Mouse (Mus musculus): ENCODE data around the gene Ano3. TPM values are rescaled to one million over a fixed set of nuclear protein-coding genes. Genes with fewer than 3 reads are reported as not detected.

Gene Ano3
- total and polyA plus RNA-seq, 3 experiments, result not detected

DNA sequence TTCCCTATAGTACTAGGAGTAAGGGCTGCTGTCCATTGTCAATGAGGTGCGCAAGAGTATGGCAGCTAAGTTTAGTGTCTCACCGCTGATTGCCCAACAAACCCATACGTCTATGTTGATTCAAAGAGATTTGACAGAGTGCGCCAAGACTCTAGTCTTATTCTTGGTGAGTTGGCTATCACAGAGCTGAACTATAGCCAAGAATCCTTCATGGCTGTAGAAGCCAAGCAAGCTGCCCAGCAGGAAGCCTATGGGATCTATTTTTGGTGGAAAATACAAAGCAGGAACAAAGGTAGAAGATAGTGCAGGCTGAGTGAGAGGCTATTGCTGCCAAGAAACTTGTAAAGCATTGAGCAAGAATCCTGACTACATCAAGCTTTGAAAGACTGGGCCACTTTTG lies 87.3 kb downstream of the Ano3 start:
- Histone ChIP-seq H3K4me1 (ENCODE audit: control insufficient read depth in 1 of 2, insufficient read depth in 2 of 2) (no peaks in the 10 kb centered on the region), H3K9ac (ENCODE audit: insufficient read depth, low read depth) (no peak overlapping the region), H3K27ac (ENCODE audit: insufficient read depth, low read depth) (no peak overlapping the region), H3K36me3 (replicated peaks in 1 of 2; ENCODE audit: control insufficient read depth in 1 of 2, insufficient read depth in 1 of 2, low read length in 1 of 2) (no peaks in the 10 kb centered on the region), H3K4me2 (ENCODE audit: insufficient read depth, low read depth, poor library complexity, severe bottlenecking) (no peak overlapping the region), H3K4me3 (replicated peaks in 1 of 3; ENCODE audit: low read depth in 2 of 3, low read length in 2 of 3, poor library complexity in 1 of 3) (no peak overlapping the region), H3K9me3 (replicated peaks; ENCODE audit: low read length) (peaks cover 31% of the 10 kb centered on the region), H3K79me2 (replicated peaks; ENCODE audit: control insufficient read depth, extremely low read depth, insufficient read depth, poor library complexity, severe bottlenecking) (no peaks in the 10 kb centered on the region), H3K27me3 (replicated peaks) (no peaks in the 10 kb centered on the region)
- TF ChIP-seq JUN (IDR thresholded peaks at IDR 0.05; ENCODE audit: insufficient read depth, low read depth, low read length) (no peak), POLR2A (IDR thresholded peaks at IDR 0.05; ENCODE audit: low read depth, low read length) (no peak), RCOR1 (conservative IDR thresholded peaks at IDR 0.05; ENCODE audit: low read depth, low read length) (no peak), NELFE (IDR thresholded peaks at IDR 0.05; ENCODE audit: low read depth, low read length) (no peak), PAX5 (IDR thresholded peaks at IDR 0.05; ENCODE audit: low read length) (no peak)
- dilution Hi-C loops (cut with MboI; ENCODE audit: extremely low pct_ligation_motif_present, extremely low pct_unique_long_range_greater_than_20kb, low sequenced_read_pairs), result no loop called here
- in situ Hi-C loops (cut with MboI; ENCODE audit: low pct_ligation_motif_present, low pct_unique_long_range_greater_than_20kb, low sequenced_read_pairs), result no loop called here
- DNase-seq (ENCODE audit: extremely low read depth), result no peak

DNA sequence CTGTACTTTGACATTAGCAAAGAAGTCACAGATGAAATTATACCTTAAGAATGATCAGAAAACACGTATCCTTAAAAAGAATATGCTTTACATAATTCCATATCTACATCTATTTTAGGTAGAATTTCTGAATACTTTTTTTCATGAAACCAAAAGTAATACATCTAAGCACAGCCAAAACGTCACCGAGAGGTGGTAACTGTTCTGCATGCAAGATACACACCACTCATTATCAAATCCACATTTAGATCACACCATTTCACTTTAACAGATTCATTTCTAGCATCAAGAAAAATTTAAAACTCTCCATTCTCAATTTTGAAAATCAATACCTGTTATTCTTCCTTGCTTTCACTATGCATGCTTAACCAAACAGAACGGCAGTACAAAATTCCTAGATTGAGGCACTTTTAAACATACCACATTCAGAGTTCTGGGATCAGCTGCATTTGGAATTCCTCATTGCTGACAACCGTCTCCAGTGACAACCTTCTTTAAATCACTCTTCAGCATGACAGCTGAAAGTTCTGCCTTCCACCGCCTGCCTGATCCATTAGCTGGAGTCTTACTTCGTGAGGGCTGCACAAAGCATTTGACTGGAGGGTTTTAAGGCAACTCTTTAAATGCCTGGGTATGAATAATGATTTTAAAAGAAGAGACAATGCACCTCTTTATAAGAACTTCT lies 111.0 kb downstream of the Ano3 start:
- H3K4me2 ChIP-seq (ENCODE audit: insufficient read depth, low read depth, poor library complexity, severe bottlenecking), result no peak overlapping the region
- H3K9ac ChIP-seq (ENCODE audit: insufficient read depth, low read depth), result no peak overlapping the region
- TF ChIP-seq MAX (IDR thresholded peaks at IDR 0.05; ENCODE audit: low read length) (no peak), ZNF384 (IDR thresholded peaks at IDR 0.05; ENCODE audit: low read depth, low read length) (no peak), USF2 (conservative IDR thresholded peaks at IDR 0.05; ENCODE audit: low read depth, low read length) (no peak), BHLHE40 (IDR thresholded peaks at IDR 0.05; ENCODE audit: low read depth, low read length) (no peak)
- DNase-seq (ENCODE audit: extremely low read depth), result no peak
- H3K9me3 ChIP-seq (replicated peaks; ENCODE audit: low read length), result peaks cover 9% of the 10 kb centered on the region
- in situ Hi-C loops (cut with MboI; ENCODE audit: low pct_ligation_motif_present, low pct_unique_long_range_greater_than_20kb, low sequenced_read_pairs) (no loop called here), dilution Hi-C loops (cut with MboI; ENCODE audit: extremely low pct_ligation_motif_present, extremely low pct_unique_long_range_greater_than_20kb, low sequenced_read_pairs) (no loop called here)
- no peak overlapping the region for H3K4me3 ChIP-seq (replicated peaks in 1 of 3; ENCODE audit: low read depth in 2 of 3, low read length in 2 of 3, poor library complexity in 1 of 3)
- no peaks in the 10 kb centered on the region for H3K79me2 ChIP-seq (replicated peaks; ENCODE audit: control insufficient read depth, extremely low read depth, insufficient read depth, poor library complexity, severe bottlenecking)
- no peak overlapping the region for H3K27ac ChIP-seq (ENCODE audit: insufficient read depth, low read depth)
- no peaks in the 10 kb centered on the region for H3K4me1 ChIP-seq (ENCODE audit: control insufficient read depth in 1 of 2, insufficient read depth in 2 of 2)
- H3K36me3 ChIP-seq (replicated peaks in 1 of 2; ENCODE audit: control insufficient read depth in 1 of 2, insufficient read depth in 1 of 2, low read length in 1 of 2), result no peaks in the 10 kb centered on the region
- no peaks in the 10 kb centered on the region for H3K27me3 ChIP-seq (replicated peaks)

DNA sequence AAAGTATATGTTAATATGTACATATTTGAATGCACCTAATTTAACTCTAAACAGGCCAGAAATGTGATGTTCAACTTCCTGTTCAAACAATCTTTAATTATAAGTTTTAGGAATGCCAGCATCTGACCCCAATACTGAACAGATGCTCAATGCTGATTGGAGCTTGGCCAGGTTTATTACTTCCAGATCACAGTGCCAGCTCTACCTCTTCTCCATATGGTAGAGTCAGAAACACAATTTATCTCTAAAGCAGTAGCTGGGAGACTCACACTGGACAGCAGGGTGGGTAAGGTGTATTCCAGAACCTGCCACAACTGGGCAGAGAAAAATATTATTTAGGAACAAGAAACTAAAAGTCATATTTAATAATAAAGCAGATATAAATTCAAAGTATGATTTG lies 134.5 kb downstream of the Ano3 start:
- Histone ChIP-seq H3K27ac (ENCODE audit: insufficient read depth, low read depth) (no peak overlapping the region), H3K27me3 (replicated peaks) (no peaks in the 10 kb centered on the region), H3K9me3 (replicated peaks; ENCODE audit: low read length) (peaks cover 31% of the 10 kb centered on the region), H3K79me2 (replicated peaks; ENCODE audit: control insufficient read depth, extremely low read depth, insufficient read depth, poor library complexity, severe bottlenecking) (no peaks in the 10 kb centered on the region), H3K9ac (ENCODE audit: insufficient read depth, low read depth) (no peak overlapping the region), H3K4me3 (replicated peaks in 1 of 3; ENCODE audit: low read depth in 2 of 3, low read length in 2 of 3, poor library complexity in 1 of 3) (no peak overlapping the region), H3K4me1 (ENCODE audit: control insufficient read depth in 1 of 2, insufficient read depth in 2 of 2) (no peaks in the 10 kb centered on the region), H3K36me3 (replicated peaks in 1 of 2; ENCODE audit: control insufficient read depth in 1 of 2, insufficient read depth in 1 of 2, low read length in 1 of 2) (no peaks in the 10 kb centered on the region), H3K4me2 (ENCODE audit: insufficient read depth, low read depth, poor library complexity, severe bottlenecking) (no peak overlapping the region)
- in situ Hi-C loops (cut with MboI; ENCODE audit: low pct_ligation_motif_present, low pct_unique_long_range_greater_than_20kb, low sequenced_read_pairs) (no loop called here), dilution Hi-C loops (cut with MboI; ENCODE audit: extremely low pct_ligation_motif_present, extremely low pct_unique_long_range_greater_than_20kb, low sequenced_read_pairs) (no loop called here)
- TF ChIP-seq SMC3 (IDR thresholded peaks at IDR 0.05; ENCODE audit: low read depth, low read length) (no peak), BHLHE40 (IDR thresholded peaks at IDR 0.05; ENCODE audit: low read depth, low read length) (no peak), JUND (conservative IDR thresholded peaks at IDR 0.05; ENCODE audit: low read depth, low read length) (no peak), POLR2AphosphoS2 (IDR thresholded peaks at IDR 0.05; ENCODE audit: low read depth, low read length) (no peak), MAX (IDR thresholded peaks at IDR 0.05; ENCODE audit: low read length) (no peak), E2F4 (IDR thresholded peaks at IDR 0.05; ENCODE audit: insufficient replicate concordance, low read depth, low read length) (no peak), SIN3A (IDR thresholded peaks at IDR 0.05; ENCODE audit: low read length) (no peak), PAX5 (IDR thresholded peaks at IDR 0.05; ENCODE audit: low read length) (no peak), RAD21 (IDR thresholded peaks at IDR 0.05; ENCODE audit: low read depth, low read length) (no peak), HCFC1 (IDR thresholded peaks at IDR 0.05; ENCODE audit: low read depth, low read length) (no peak), NELFE (IDR thresholded peaks at IDR 0.05; ENCODE audit: low read depth, low read length) (no peak)
- no peak for DNase-seq (ENCODE audit: extremely low read depth)

Measured in CH12.LX (cell line).